Mouse (Mus musculus) midbrain, embryonic 15.5 days (tissue): ENCODE results near the gene Trp53. TPM values are rescaled to one million over a fixed set of nuclear protein-coding genes. Genes with fewer than 3 reads are reported as not detected.

Source experiments
- microRNA counts: library from miRNA; unstranded; fragments of <30 nt; microRNA quantifications from one replicate; lab custom pipeline; 2016
- microRNA-seq: library from miRNA; unstranded; fragments of <30 nt; microRNA quantifications from one replicate; pipeline ENCODE4, GENCODE M21; 2016
- polyA plus RNA-seq: library from polyadenylated mRNA; unstranded; fragments of >200 nt; fragmentation: Nextera tagmentation; extraction: Ambion mirVana; gene quantifications from 2 replicates; pipeline ENCODE4 v1.2.1, GENCODE M21; 2015

Trp53 gene
- polyA plus RNA-seq, 1 experiment from 2014 or later = 60.4 TPM

MicroRNAs encoded within 50 kb of the gene (microRNA counts, 519-probe panel; counts per million panel counts)
- microRNA mmu-miR-467f (lab: Ali Mortazavi, UCI) = 2,290 counts per million, percentile 34 among the panel's probes with 10 or more counts

Small RNA genes lying within 50 kb of the gene (microRNA-seq; reads per million reads assigned to microRNA genes)
- gene Mir467f = not detected

Other genes starting within 250 kb of the Trp53 start
- 278 and 308 TPM in 2 replicates for gene Rnf227, start 239.9 kb upstream of the Trp53 start, polyA plus RNA-seq
- 98.2 and 102 TPM in 2 replicates for gene Chd3, start 211.0 kb upstream of the Trp53 start, polyA plus RNA-seq
- 96.8 and 101 TPM in 2 replicates for gene Naa38, start 184.9 kb upstream of the Trp53 start, polyA plus RNA-seq
- gene Cyb5d1, start 184.7 kb upstream of the Trp53 start, polyA plus RNA-seq = 32.7 and 33.5 TPM in 2 replicates
- 6.5 and 7.0 TPM in 2 replicates for gene Tmem88, start 182.1 kb upstream of the Trp53 start, polyA plus RNA-seq
- gene Kdm6b, start 166.7 kb upstream of the Trp53 start, polyA plus RNA-seq = 41.3 and 45.3 TPM in 2 replicates
- gene Dnah2, start 31.2 kb upstream of the Trp53 start, polyA plus RNA-seq = 4.5 and 5.7 TPM in 2 replicates
- gene Efnb3, start 20.2 kb upstream of the Trp53 start, polyA plus RNA-seq = 178 and 188 TPM in 2 replicates
- 21.4 and 23.2 TPM in 2 replicates for gene Wrap53, start 104 bp upstream of the Trp53 start, polyA plus RNA-seq
- 60.0 and 60.9 TPM in 2 replicates for gene Atp1b2, start 25.6 kb downstream of the Trp53 start, polyA plus RNA-seq
- gene Shbg, start 37.5 kb downstream of the Trp53 start, polyA plus RNA-seq = not detected in 2 replicates
- 23.5 and 24.9 TPM in 2 replicates for gene Sat2, start 41.7 kb downstream of the Trp53 start, polyA plus RNA-seq
- gene Fxr2, start 52.6 kb downstream of the Trp53 start, polyA plus RNA-seq = 40.6 and 47.0 TPM in 2 replicates
- 0.20 TPM in 1 of 2 replicates, not detected in the other for gene Sox15, start 75.0 kb downstream of the Trp53 start, polyA plus RNA-seq
- gene Mpdu1, start 82.3 kb downstream of the Trp53 start, polyA plus RNA-seq = 99.9 and 108 TPM in 2 replicates
- gene Cd68, start 85.8 kb downstream of the Trp53 start, polyA plus RNA-seq = 9.4 and 10.4 TPM in 2 replicates
- 460 and 473 TPM in 2 replicates for gene Eif4a1, start 92.1 kb downstream of the Trp53 start, polyA plus RNA-seq
- gene Senp3, start 101.7 kb downstream of the Trp53 start, polyA plus RNA-seq = 116 and 122 TPM in 2 replicates
- gene Tnfsf13, start 105.4 kb downstream of the Trp53 start, polyA plus RNA-seq = 0.37 and 0.68 TPM in 2 replicates
- gene Tnfsf12, start 115.5 kb downstream of the Trp53 start, polyA plus RNA-seq = 2.0 and 2.4 TPM in 2 replicates
- gene Tnfsfm13, start 115.7 kb downstream of the Trp53 start, polyA plus RNA-seq = 1.2 and 1.8 TPM in 2 replicates
- gene Polr2a, start 178.3 kb downstream of the Trp53 start, polyA plus RNA-seq = 15.9 and 17.4 TPM in 2 replicates
- 0.17 and 0.26 TPM in 2 replicates for gene Slc35g3, start 181.6 kb downstream of the Trp53 start, polyA plus RNA-seq
- 4.1 and 4.3 TPM in 2 replicates for gene Zbtb4, start 185.6 kb downstream of the Trp53 start, polyA plus RNA-seq
- gene Chrnb1, start 215.6 kb downstream of the Trp53 start, polyA plus RNA-seq = 0.98 and 1.2 TPM in 2 replicates
- 3.7 and 4.5 TPM in 2 replicates for gene Fgf11, start 221.5 kb downstream of the Trp53 start, polyA plus RNA-seq
- gene Tmem102, start 225.3 kb downstream of the Trp53 start, polyA plus RNA-seq = 0.74 and 0.86 TPM in 2 replicates
- gene Gm39566, start 234.9 kb downstream of the Trp53 start, polyA plus RNA-seq = not detected in 2 replicates
- gene Spem2, start 238.1 kb downstream of the Trp53 start, polyA plus RNA-seq = not detected in 2 replicates
- 0.55 and 0.65 TPM in 2 replicates for gene Spem1, start 241.8 kb downstream of the Trp53 start, polyA plus RNA-seq